Mouse (Mus musculus) spleen, adult 10 weeks (tissue): Measurements from ENCODE around the gene Aftph. TPM values are rescaled to one million over a fixed set of nuclear protein-coding genes. Genes with fewer than 3 reads are reported as not detected.

ENCODE experiments used
- polyA plus RNA-seq: library from polyadenylated mRNA; stranded (reverse); fragments of 350-450 nt; fragmentation: Illumina TruSeq; extraction: RNeasy Lipid Tissue Mini Kit (QIAGEN cat#74804); gene quantifications from one replicate; pipeline ENCODE4 v1.2.3, GENCODE M21; 2015; ENCODE audit warnings: low replicate concordance; ENCODE audit not compliant: insufficient read depth

Gene Aftph
- polyA plus RNA-seq = 99.8 TPM

GRCm38 (mm10) chr11:20741201-20742100, at the start of gene Aftph:
Aftph (minus strand) TSS chr11:20741589.

Other genes with a start within 250 kb of the Aftph start
- 19.8 TPM for gene Sertad2, start 198.3 kb downstream of the Aftph start, polyA plus RNA-seq
- 20.1 TPM for gene Lgalsl, start 89.5 kb upstream of the Aftph start, polyA plus RNA-seq